Mouse (Mus musculus) brown adipose tissue, adult 24 weeks (tissue): ENCODE data around the gene Mcam. TPM values are rescaled to one million over a fixed set of nuclear protein-coding genes. Genes with fewer than 3 reads are reported as not detected.
A peak's percentile ranks its signal among the peaks of the same experiment; 100 is the strongest.

Experiments used
- H3K27ac ChIP-seq: fragments of 200-500 bp; replicated peaks from 2 replicates; pipeline ENCODE4 v1.5.1; 2012; ENCODE audit warnings: low read depth, mild to moderate bottlenecking, low read length
- H3K4me1 ChIP-seq: fragments of 200-500 bp; 2 replicates; pipeline ENCODE4 v1.6.1; 2012; ENCODE audit warnings: low read length, mixed read lengths; ENCODE audit not compliant: control insufficient read depth, insufficient read depth, insufficient read length
- H3K4me3 ChIP-seq: fragments of 200-500 bp; 2 replicates; pipeline ENCODE4 v1.5.1; 2012; ENCODE audit warnings: low read depth, mild to moderate bottlenecking, low read length, moderate library complexity; ENCODE audit not compliant: insufficient read depth
- polyA plus RNA-seq: library from polyadenylated mRNA; stranded (reverse); fragments of >200 nt; gene quantifications from 2 replicates; pipeline ENCODE4 v1.2.4, GENCODE M21; 2012; ENCODE audit not compliant: missing spikeins, insufficient read depth, insufficient read length

Mcam gene
- polyA plus RNA-seq, 1 experiment, result 28.1 TPM

DNA sequence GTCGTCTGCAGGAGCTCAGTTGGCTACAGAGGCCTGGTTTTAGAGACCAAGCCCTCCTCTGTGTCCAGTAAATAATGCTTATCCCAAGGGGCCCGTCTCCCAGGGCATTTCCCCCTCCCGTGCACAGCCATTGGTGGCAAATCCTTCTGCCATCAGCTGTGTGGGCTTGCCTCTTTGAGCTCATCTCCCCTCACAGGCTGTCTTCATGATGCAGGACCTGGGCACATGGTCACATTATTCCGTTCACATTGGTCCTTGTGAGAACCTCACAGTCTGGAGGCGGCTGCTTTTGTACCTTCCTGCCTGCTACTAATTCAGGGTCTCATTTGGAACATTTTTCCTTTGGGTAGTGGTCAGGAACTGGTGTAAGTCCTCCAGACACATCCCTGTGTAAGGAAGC is 7.7 kb downstream of the Mcam start:
- Histone ChIP-seq H3K4me3 (no peak overlapping the region), H3K4me1 (peaks cover 4% of the 10 kb centered on the region), H3K27ac (no peak overlapping the region)

DNA sequence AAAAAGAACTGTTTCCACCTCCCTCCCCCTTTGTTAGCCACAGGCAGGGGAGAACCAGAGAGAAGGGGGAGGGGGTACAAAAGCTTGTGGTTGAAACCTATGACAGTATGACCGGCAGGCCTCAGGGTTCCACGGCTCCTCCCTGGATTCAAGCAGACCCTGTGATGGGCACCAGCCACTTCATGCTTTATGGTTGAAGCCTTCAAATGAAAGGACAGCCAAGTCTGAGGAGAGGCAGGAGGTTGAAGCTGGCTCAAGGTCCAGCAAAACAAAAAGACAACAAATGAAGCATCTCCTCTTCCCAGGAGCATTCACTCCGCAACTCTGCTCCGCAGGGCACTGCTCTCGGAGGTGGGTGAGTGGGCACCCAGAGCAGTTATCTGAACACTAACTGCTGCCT is 9.2 kb downstream of the Mcam start:
- peaks cover 4% of the 10 kb centered on the region for H3K4me1 ChIP-seq
- H3K4me3 ChIP-seq, result no peak overlapping the region
- H3K27ac ChIP-seq, result peak overlapping the region; percentile 10; the same call in 1 of the 2 replicates

DNA sequence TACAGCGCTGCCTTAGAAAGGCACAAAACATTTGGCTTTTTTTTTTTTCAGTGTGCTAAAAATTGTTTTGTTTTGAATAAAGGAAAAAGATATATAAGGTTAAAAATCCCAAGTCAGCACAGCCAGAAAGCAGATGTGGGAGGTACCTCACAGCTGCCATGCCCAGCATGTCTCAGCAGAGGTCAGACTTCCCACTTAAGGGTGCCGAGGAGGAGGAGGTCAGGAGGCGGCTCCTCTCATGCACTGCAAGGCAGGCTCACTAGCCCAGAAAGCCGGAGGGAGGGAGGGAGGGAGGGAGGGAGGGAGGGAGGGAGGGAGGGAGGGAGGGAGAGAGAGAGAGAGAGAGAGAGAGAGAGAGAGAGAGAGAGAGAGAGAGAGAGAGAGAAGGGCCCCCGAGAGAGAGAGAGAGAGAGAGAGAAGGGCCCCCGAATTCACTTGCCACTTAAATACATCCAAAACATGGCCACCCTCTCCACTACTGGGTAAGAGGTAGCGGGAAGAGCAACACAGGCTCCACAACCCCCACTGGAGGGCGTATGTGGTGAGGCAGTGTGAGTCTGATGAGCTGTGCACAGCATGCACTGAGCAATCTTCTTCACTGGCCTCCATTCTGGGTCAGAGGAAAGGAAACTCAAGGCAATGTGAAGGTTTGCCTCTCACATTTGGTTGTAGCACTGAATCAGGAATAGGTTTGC is 9.9 kb downstream of the Mcam start:
- peak overlapping the region; percentile 10; the same call in 1 of the 2 replicates for H3K27ac ChIP-seq
- peaks cover 4% of the 10 kb centered on the region for H3K4me1 ChIP-seq
- H3K4me3 ChIP-seq, result no peak overlapping the region

DNA sequence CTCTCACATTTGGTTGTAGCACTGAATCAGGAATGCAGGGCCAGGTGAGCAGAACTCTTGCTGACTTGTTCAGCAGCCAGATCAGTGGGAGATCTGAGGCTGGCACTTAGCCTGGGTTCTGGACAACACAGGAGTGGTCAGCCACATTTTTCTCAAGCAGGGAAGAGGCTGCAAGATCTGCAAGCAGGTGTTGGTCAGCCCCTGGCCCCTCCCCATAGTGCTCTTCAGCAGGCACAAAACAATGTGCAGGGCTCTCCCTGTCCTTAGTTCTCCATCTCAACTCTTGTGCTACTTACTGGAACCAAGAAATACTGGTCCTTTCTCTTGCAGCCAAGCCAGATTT is 10.4 kb downstream of the Mcam start:
- Histone ChIP-seq H3K27ac (no peak overlapping the region), H3K4me3 (no peak overlapping the region), H3K4me1 (peaks cover 4% of the 10 kb centered on the region)

DNA sequence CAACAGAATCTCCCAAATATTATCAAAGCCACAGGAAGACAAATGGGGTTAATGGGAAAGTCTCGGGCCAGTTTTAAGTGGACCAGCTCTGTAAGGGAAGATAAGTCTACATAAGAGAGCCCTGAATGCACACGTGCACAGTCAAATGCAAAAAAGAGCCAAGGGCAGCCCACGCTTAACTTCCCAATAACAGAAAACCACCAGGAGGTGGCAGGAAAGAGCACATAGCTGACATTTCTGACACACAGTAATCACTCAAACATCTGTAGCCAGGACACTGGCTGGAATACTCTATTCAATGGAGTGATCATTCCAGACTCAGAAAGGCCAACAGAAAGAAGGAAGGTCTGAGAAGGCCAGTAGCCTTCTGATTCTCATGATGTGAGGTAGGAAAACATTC is 13.0 kb downstream of the Mcam start:
- Histone ChIP-seq H3K4me1 (no peaks in the 10 kb centered on the region), H3K27ac (no peak overlapping the region)

DNA sequence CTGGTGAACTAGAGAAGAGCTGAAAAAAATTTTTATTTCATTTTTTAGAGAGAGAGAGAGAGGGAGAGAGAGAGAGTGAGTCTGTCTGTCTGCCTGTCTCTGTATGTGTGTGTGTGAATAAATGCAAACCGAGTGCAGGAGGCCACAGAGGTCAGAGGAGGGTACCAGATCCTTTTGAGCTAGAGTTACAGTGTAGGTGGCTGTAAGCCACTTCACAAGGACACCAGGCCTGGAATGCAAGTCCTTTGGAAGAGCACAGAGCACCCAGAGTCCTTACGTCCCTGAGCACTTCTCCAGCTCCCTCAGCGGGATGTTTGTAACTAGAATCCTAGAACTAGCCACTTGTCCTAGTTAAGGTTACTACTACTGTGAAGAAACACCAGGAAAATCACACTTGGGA is 25.6 kb downstream of the Mcam start:
- Histone ChIP-seq H3K27ac (no peak overlapping the region), H3K4me1 (no peaks in the 10 kb centered on the region), H3K4me3 (no peak overlapping the region)

More for the DNA sequence above, 13.0 kb downstream of the Mcam start:
- no peak overlapping the region for H3K4me3 ChIP-seq

DNA sequence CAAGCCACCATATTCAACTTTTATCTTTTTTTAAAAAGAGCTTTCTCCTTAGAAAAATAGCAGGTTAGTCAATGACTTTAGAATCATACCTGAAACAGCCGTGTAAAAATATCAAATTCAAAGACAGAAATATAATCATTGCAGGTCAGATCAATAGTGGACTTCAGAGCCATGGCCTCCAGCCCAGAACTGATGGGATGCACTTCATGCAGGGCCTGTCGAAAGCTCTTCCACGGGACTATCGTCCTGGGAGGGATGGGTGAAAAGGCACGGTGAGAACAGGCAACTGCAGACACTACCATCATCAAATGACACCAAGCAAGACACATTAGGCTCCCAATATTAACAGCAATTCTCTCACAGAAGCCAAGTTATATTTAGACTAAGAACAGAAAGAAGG is 34.7 kb downstream of the Mcam start:
- Histone ChIP-seq H3K4me3 (no peak overlapping the region), H3K27ac (no peak overlapping the region), H3K4me1 (0 out of 2 replicates have a peak, but pooled peaks cover 2% of the 10 kb centered on the region)

DNA sequence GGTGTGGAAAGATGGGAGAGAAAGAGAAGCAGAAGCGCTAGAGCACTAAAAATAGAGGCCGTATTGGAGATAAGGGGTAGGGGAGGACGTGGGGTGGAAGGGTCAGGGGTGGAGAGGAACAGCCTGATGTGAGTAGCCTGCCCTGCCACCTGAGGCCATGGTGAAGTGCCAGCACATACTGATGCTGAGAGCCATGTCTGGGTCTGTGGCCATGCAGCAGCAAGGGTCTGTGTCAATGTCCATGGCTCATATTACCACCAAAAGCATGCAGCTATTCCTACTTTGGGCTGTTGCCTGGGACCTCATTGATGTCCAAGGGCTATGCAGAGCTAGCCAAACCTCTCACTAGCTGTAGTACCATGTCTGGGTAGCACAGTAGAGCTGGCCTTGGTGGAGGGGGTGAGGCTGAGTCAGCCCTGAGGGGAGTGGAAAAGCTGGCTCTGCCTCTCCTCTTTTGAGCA is 36.5 kb downstream of the Mcam start:
- Histone ChIP-seq H3K27ac (no peak overlapping the region), H3K4me1 (0 out of 2 replicates have a peak, but pooled peaks cover 2% of the 10 kb centered on the region), H3K4me3 (no peak overlapping the region)

DNA sequence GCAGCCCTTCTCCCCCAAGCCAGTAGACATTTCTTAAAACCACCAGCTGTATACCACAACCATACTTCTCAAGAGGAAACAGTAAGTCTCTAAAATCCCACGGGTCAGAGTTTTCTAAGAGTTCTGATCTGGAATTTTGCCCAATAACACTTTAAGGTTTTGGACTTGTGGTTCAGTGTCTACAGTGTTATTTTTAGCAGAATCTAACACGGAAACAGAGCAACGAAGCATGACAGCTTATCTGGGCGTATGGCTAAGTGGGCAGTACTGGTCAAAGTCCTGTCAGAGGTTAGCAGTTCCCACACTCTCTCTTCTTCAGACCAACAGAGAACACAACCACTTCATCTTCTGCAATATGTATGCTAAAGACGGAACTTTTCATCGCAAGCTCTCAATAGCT is 41.3 kb downstream of the Mcam start:
- H3K27ac ChIP-seq, result no peak overlapping the region
- H3K4me1 ChIP-seq, result peaks cover 7% of the 10 kb centered on the region
- H3K4me3 ChIP-seq, result no peak overlapping the region

DNA sequence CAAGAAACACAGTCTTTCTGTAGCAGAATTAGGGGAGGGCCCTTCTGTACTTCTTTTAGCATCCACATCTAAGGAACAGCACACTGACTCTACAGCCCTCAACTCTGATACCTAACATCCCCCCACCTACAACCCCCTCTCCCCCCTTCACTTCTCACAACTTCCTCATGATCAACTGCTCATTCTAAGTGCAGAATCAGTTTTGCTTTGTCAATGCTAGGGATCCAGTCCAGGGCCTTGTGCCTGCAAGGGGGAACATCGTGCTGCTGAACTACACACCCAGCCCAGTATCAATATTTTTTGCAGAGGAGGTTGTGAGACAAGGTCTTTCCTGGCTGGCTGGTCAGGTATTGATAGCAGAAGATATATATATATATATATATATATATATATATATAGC is 41.7 kb downstream of the Mcam start:
- Histone ChIP-seq H3K4me3 (no peak overlapping the region), H3K4me1 (peaks cover 7% of the 10 kb centered on the region), H3K27ac (no peak overlapping the region)

DNA sequence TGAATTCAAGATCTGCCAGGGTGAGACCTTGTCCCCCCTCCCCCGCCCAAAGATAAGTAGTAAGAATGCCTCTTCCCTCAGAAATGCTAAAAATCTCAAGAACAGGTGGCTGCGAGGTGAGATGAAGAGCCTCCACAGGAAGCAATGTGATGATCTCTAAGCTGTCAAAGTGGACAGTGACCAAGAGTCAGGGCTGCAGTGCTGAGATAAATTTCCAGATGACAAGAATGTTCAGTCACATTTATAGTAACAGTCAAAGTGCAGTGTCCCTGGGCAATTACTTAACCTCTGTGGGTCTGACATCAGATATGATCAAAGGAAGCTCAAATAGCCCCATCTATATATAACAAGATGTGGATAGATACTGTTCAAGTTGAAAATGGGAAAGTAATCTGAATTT is 43.1 kb downstream of the Mcam start:
- Histone ChIP-seq H3K4me3 (no peak overlapping the region), H3K27ac (no peak overlapping the region), H3K4me1 (peaks cover 8% of the 10 kb centered on the region)

DNA sequence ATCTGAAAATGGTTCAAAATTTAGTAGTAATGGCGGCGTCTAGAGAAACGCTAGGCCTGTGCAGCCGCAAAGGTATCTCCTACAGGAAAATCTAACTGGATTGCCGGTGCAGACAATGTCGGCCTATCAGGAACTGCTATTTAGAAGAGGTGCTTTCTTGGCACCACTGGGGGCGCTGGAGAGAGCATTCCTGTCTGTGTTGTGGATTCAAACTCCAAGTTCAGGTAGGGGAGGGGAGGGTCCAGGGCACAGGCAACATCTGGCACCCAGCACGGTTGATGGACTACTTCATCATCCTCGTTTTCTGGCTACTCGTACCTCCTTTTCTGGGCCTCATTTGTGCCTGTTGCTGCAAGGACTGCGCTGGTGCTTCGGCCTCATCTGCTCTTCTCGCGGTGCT is 44.1 kb downstream of the Mcam start:
- Histone ChIP-seq H3K4me3 (no peak overlapping the region), H3K4me1 (peaks cover 8% of the 10 kb centered on the region), H3K27ac (no peak overlapping the region)

DNA sequence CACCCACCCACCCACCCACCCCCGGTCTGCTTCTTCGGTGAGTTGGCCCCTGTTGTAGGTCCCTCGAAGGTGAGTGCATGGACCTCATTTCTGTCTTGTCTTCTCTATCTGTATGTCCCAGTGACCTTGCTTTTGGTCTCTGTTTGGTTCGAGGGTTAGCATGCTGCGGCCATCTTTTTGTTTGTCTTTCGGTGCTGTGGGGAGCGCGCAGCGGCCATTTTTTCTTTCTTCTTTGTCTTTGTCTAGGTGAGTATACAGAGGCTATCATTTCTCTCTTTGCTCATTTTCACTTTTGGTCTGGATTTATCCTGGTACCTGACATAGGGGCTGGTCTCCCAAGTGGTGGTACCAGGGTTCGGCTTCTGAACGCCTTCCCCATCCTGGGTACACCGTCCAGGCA is 44.5 kb downstream of the Mcam start:
- H3K4me3 ChIP-seq, result no peak overlapping the region
- H3K27ac ChIP-seq, result no peak overlapping the region
- H3K4me1 ChIP-seq, result peaks cover 8% of the 10 kb centered on the region

DNA sequence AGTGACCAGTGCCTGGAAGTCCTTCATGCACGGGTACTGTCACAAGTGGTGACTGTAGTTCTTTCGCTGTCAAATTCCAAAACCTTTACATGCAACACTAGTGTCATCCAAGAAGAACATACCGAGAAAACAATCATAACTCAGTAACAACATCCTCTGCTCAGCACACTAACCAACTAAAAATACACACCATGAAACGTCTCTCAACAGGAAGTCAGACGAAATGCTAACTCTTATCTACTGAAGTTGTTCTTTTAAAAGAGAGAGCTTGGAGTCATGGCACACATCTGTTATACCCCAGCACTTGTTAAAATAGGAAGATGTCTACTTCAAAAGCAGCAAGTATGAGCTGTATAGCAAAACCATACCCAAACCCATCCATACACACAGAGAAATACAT is 47.3 kb downstream of the Mcam start:
- H3K27ac ChIP-seq, result no peak overlapping the region
- H3K4me1 ChIP-seq, result peaks cover 7% of the 10 kb centered on the region
- no peak overlapping the region for H3K4me3 ChIP-seq

DNA sequence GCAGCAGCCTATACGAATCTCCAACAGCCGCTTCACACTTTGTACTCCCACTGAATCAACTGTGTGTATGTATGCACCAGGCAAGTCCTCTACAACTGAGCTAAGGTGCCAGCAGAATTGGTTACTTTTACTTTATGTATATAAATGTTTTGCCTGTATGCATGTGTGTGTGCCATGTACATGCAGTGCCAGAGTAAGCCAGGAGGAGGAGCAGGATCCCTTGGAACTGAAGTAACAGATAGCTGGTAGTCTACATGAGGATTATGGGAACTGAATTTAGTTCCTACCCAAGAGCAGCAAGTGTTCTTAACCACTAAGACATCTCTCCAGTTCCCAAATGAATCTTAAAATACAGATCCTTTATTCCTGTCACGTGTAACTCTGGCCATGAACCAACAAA is 48.0 kb downstream of the Mcam start:
- Histone ChIP-seq H3K4me1 (peaks cover 7% of the 10 kb centered on the region), H3K27ac (no peak overlapping the region), H3K4me3 (no peak overlapping the region)

DNA sequence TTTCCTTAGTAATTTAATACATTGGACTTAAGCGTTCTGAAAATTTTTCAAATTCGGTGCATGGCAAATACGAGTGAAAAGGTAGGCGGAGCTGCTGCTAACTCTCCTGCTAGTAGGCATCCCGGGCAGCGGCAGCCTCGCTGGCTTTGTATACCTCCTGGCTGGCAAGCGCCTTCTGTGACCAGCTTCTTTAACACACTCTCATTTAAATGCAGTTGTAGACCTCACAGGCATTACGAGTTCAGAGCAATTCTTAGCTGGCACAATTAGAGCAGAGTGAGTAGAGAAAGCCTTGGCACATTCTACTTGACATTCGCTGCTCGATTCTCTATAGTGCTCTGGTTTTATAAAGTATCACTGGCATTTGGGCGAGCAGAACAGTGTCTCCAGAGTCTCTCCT is 54.0 kb downstream of the Mcam start:
- H3K4me1 ChIP-seq, result peaks cover 5% of the 10 kb centered on the region; the same call in 1 of the 2 replicates
- H3K27ac ChIP-seq, result no peak overlapping the region
- H3K4me3 ChIP-seq, result no peak overlapping the region
